Mouse (Mus musculus) ES-E14 (cell line): ENCODE measurements around the gene Smim24.

ENCODE experiments used
- CHD2 ChIP-seq: IDR thresholded peaks from 2 replicates; pipeline ENCODE4 v1.6.1; 2014; ENCODE audit warnings: mild to moderate bottlenecking, low read depth, low read length, inconsistent platforms
- HCFC1 ChIP-seq: IDR thresholded peaks from 2 replicates; pipeline ENCODE4 v1.6.1; 2012; ENCODE audit warnings: low read length, inconsistent platforms, borderline replicate concordance; ENCODE audit not compliant: insufficient read depth
- MAFK ChIP-seq: IDR thresholded peaks from 2 replicates; pipeline ENCODE4 v1.6.1; 2014; ENCODE audit warnings: mild to moderate bottlenecking, low read depth, low read length, inconsistent platforms; ENCODE audit not compliant: insufficient read depth
- ZC3H11A ChIP-seq: IDR thresholded peaks from 2 replicates; pipeline ENCODE4 v1.6.1; 2012; ENCODE audit warnings: low read depth, mild to moderate bottlenecking, inconsistent platforms, low read length, borderline replicate concordance
- ZNF384 ChIP-seq: IDR thresholded peaks from 2 replicates; pipeline ENCODE4 v1.6.1; 2012; ENCODE audit warnings: low read depth, low read length, inconsistent platforms

GRCm38 (mm10) chr10:81345162-81345534 lies 47.7 kb upstream of the Smim24 start:
- TF ChIP-seq ZNF384 (no peak), HCFC1 (no peak), CHD2 (no peak), ZC3H11A (no peak), MAFK (no peak)
